Mouse (Mus musculus) cerebellum, adult 18-20 months (tissue): ENCODE data around the gene Neurod6.

Experiments used
- DNase-seq, 2 experiments: peaks; one replicate each; pipeline ENCODE4 v3.0.0; 2021

Neurod6 gene

DNA sequence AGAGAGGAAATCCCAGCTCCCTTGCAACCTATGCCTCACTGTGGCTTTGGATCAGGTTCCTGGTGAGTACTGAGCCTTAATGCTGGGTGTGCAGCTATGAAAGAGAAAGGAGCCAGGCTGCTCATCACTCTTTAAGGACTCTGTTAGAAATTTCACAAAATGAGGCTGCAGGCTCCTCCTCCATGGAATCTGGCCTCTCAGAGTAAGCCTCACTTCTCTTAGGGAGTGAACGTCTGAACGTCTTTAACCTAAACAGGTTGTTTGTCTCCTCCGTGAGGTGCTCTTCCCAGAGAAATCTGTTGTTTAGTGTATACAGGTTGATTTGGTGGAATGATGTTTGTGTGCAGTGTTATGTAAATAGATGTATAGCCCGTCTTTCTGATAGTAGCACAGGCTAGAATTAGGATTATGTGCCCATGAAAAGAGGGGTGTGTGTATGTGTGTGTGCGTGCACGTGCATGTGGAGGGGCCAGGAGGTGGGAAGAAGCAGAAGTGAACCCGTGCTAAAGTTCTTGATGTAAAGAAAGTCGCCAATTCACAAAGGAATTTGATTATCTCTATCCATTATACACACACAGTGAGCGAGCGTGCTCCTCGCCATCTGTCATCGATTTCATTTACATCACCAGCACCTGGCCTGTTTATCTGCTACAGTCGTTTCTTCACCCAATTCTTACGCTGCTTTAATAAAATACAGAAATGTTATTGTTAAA, 34.8 kb downstream of the Neurod6 start:
- no peak for DNase-seq

DNA sequence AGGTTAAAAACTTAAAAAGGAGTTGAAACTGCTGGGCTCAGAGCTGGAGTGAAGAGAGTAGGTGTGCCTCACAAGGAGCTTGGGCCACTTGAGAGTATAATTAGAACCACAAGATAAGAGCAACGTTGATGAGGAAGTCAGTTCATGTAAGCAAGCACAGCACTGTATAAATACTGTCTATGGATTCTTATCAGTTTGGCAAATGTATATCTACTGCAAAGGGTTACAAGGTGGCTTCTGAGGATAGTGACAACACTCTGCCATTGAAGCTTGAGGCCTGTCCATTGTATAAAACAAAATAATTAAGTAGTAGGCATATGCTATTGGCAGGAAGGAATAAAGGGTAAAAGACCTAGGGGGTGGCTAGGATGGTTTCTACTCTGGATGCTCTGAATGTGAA, 46.4 kb downstream of the Neurod6 start:
- no peak for DNase-seq
